Mouse (Mus musculus): ENCODE measurements at regions not wholly inside any gene's neighbourhood (a gene's known extent, or its start where the extent isn't known, plus 50 kb on each side); places are given as distances from the start of the nearest gene placed in this dataset.

DNA sequence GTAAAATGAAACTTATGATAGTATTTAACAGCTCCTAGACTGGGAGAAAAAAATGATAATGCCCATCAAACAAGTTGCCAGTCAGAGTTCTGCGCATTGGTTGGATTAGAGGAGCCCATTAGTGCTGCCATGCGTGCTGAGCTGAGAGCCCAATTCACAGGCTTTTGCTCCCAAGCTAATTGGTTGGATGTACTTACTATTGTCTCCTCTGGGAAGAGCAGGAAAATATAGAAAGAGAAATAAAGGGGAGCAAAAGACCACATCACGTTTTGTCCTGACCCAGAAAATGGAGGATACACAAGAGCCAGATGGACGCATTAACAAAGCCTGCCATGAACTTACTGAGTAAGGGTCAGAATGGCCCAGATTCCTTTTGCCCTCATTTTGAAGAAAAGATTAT, 237.3 kb downstream of the 9330182O14Rik start:
- TF ChIP-seq CTCF (IDR thresholded peaks at IDR 0.05; ENCODE audit: extremely low read depth, insufficient read depth, low read length) (no peak), POLR2A (IDR thresholded peaks at IDR 0.05; ENCODE audit: extremely low read depth, insufficient read depth, low read length) (no peak)
